8 mouse cellular contexts compared by ENCODE assay signal in the genomic region with DNA sequence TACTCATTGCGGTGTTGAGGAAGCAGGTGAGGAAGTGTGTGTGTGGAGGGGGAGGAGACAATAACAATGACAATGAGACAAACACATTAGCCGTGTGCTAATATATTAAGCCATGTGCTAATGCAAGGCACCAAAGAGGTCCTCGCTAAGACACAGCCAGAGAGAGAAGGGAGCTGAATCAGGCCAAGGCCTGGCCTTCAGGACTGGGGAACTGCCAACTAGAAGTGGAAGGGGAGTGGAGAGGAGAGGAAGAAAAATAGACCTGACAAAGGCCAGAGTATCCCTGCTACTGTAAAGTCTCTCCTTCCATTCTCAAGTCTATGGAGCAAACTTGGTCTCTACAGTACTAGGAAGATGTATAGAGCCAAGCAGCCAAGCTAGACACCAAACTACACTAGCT. TPM values are rescaled to one million over a fixed set of nuclear protein-coding genes. Genes with fewer than 3 reads are reported as not detected.
DNase-seq lines count a peak whose midpoint lies in the region; ATAC-seq and TF ChIP-seq lines count a peak whose summit lies in the region.

No protein-coding gene starts in this region.

- peak overlapping the region; percentile 97 for H3K4me3 ChIP-seq in kidney, embryonic 15.5 days (replicated peaks)
- H3K4me3 ChIP-seq in bone marrow macrophage, adult 2 months (ENCODE audit: insufficient read depth, low read length): peak overlapping the region; percentile 78
- H3K4me3 ChIP-seq in hindbrain, embryonic 15.5 days: peak overlapping the region; percentile 89
- H3K4me3 ChIP-seq in midbrain, embryonic 16.5 days (ENCODE audit: low read depth, low read length): peak overlapping the region; percentile 82

- peak overlapping the region; percentile 78 for H3K4me2 ChIP-seq in kidney, embryonic 15.5 days
- peak overlapping the region; percentile 68 for H3K4me2 ChIP-seq in hindbrain, embryonic 15.5 days
- H3K4me2 ChIP-seq in midbrain, embryonic 16.5 days (ENCODE audit: low read length): peak overlapping the region; percentile 82

- no peak overlapping the region for H3K27ac ChIP-seq in kidney, embryonic 15.5 days
- H3K27ac ChIP-seq in bone marrow macrophage, adult 2 months (ENCODE audit: insufficient read depth, low read depth, low read length): no peak overlapping the region
- no peak overlapping the region for H3K27ac ChIP-seq in hindbrain, embryonic 15.5 days (replicated peaks)
- H3K27ac ChIP-seq in midbrain, embryonic 16.5 days (ENCODE audit: low read length): no peak overlapping the region

- 72% methylated on average over 3 of the region's 3 CpGs for WGBS in kidney, embryonic 15.5 days
- WGBS in hindbrain, embryonic 15.5 days: 81% methylated on average over 3 of the region's 3 CpGs
- 92% methylated on average over 3 of the region's 3 CpGs for WGBS in midbrain, embryonic 16.5 days

- peak overlapping the region; percentile 89 for H3K9ac ChIP-seq in kidney, embryonic 15.5 days
- peak overlapping the region; percentile 83 for H3K9ac ChIP-seq in hindbrain, embryonic 15.5 days
- peak overlapping the region; percentile 79 for H3K9ac ChIP-seq in midbrain, embryonic 16.5 days (ENCODE audit: low read depth, low read length)

- no peak for TF ChIP-seq CTCF in bone marrow macrophage, adult 2 months (IDR thresholded peaks at IDR 0.05; ENCODE audit: low read depth, low read length)

- no peak for ATAC-seq in kidney, embryonic 15.5 days (replicated peaks; ENCODE audit: low FRiP score)
- ATAC-seq in hindbrain, embryonic 15.5 days (ENCODE audit: low FRiP score, low read depth): no peak
- no peak for ATAC-seq in midbrain, embryonic 16.5 days

- peaks cover 40% of the 10 kb centered on the region for H3K36me3 ChIP-seq in kidney, embryonic 15.5 days
- H3K36me3 ChIP-seq in hindbrain, embryonic 15.5 days: peaks cover 25% of the 10 kb centered on the region
- H3K36me3 ChIP-seq in midbrain, embryonic 16.5 days (ENCODE audit: control insufficient read depth, insufficient read depth, low read length): peaks cover 16% of the 10 kb centered on the region; the same call in 1 of the 2 replicates

- DNase-seq in kidney, adult 18-20 months: no peak
- no peak for DNase-seq in thymus, postnatal 25 days
- DNase-seq in spleen, postnatal 36 days (ENCODE audit: low spot score in 2 of 2): no peak
- no peak for DNase-seq in cerebellum, postnatal 25 days

- H3K4me1 ChIP-seq in kidney, embryonic 15.5 days: peaks cover 13% of the 10 kb centered on the region
- H3K4me1 ChIP-seq in bone marrow macrophage, adult 2 months (ENCODE audit: control insufficient read depth, insufficient read depth, low read length): peaks cover 11% of the 10 kb centered on the region
- H3K4me1 ChIP-seq in hindbrain, embryonic 15.5 days (replicated peaks): peaks cover 26% of the 10 kb centered on the region
- peaks cover 15% of the 10 kb centered on the region for H3K4me1 ChIP-seq in midbrain, embryonic 16.5 days (ENCODE audit: control insufficient read depth, insufficient read depth, low read length)

- no peak for TF ChIP-seq POLR2A in bone marrow macrophage, adult 2 months (IDR thresholded peaks at IDR 0.05; ENCODE audit: borderline replicate concordance, low read depth, low read length)

- H3K27me3 ChIP-seq in kidney, embryonic 15.5 days: no peaks in the 10 kb centered on the region
- no peaks in the 10 kb centered on the region for H3K27me3 ChIP-seq in hindbrain, embryonic 15.5 days
- no peaks in the 10 kb centered on the region for H3K27me3 ChIP-seq in midbrain, embryonic 16.5 days (ENCODE audit: control insufficient read depth, insufficient read depth, low read depth, low read length)

- H3K9me3 ChIP-seq in kidney, embryonic 15.5 days (replicated peaks): no peaks in the 10 kb centered on the region
- H3K9me3 ChIP-seq in hindbrain, embryonic 15.5 days: no peaks in the 10 kb centered on the region
- H3K9me3 ChIP-seq in midbrain, embryonic 16.5 days (replicated peaks; ENCODE audit: control insufficient read depth, low read length, poor library complexity, severe bottlenecking): no peaks in the 10 kb centered on the region

RNA-seq across cellular contexts. Expression of a gene that starts 0.9 kb away (rescaled TPM):
- polyA plus RNA-seq in kidney, embryonic 15.5 days (2015; fragmentation: Nextera tagmentation; extraction: Ambion mirVana): 36.9 and 39.0 TPM in 2 replicates
- polyA plus RNA-seq in bone marrow macrophage, adult 2 months (2012; ENCODE audit: insufficient read depth, insufficient read length, missing spikeins): 21.6 and 25.6 TPM in 2 replicates
- 93.6 and 104 TPM in 2 replicates for polyA plus RNA-seq in hindbrain, embryonic 15.5 days (2015; fragmentation: Nextera tagmentation; extraction: Ambion mirVana)
- 107 and 108 TPM in 2 replicates for polyA plus RNA-seq in midbrain, embryonic 16.5 days (2015; fragmentation: Nextera tagmentation; extraction: Ambion mirVana)

RNA-seq across cellular contexts. Expression of a gene that starts 33.0 kb away (rescaled TPM):
- 47.2 and 56.0 TPM in 2 replicates for polyA plus RNA-seq in kidney, embryonic 15.5 days (2015; fragmentation: Nextera tagmentation; extraction: Ambion mirVana)
- 95.3 and 101 TPM in 2 replicates for polyA plus RNA-seq in bone marrow macrophage, adult 2 months (2012; ENCODE audit: insufficient read depth, insufficient read length, missing spikeins)
- polyA plus RNA-seq in hindbrain, embryonic 15.5 days (2015; fragmentation: Nextera tagmentation; extraction: Ambion mirVana): 25.9 and 26.3 TPM in 2 replicates
- polyA plus RNA-seq in midbrain, embryonic 16.5 days (2015; fragmentation: Nextera tagmentation; extraction: Ambion mirVana): 20.8 and 21.2 TPM in 2 replicates

RNA-seq across cellular contexts. Expression of a gene that starts 34.8 kb away (rescaled TPM):
- 12.8 and 12.9 TPM in 2 replicates for polyA plus RNA-seq in kidney, embryonic 15.5 days (2015; fragmentation: Nextera tagmentation; extraction: Ambion mirVana)
- 2.2 and 2.9 TPM in 2 replicates for polyA plus RNA-seq in bone marrow macrophage, adult 2 months (2012; ENCODE audit: insufficient read depth, insufficient read length, missing spikeins)
- 10.7 and 12.5 TPM in 2 replicates for polyA plus RNA-seq in hindbrain, embryonic 15.5 days (2015; fragmentation: Nextera tagmentation; extraction: Ambion mirVana)
- polyA plus RNA-seq in midbrain, embryonic 16.5 days (2015; fragmentation: Nextera tagmentation; extraction: Ambion mirVana): 7.5 and 10.5 TPM in 2 replicates

RNA-seq across cellular contexts. Expression of a gene that starts 35.0 kb away (rescaled TPM):
- 45.2 and 51.3 TPM in 2 replicates for polyA plus RNA-seq in kidney, embryonic 15.5 days (2015; fragmentation: Nextera tagmentation; extraction: Ambion mirVana)
- polyA plus RNA-seq in bone marrow macrophage, adult 2 months (2012; ENCODE audit: insufficient read depth, insufficient read length, missing spikeins): 37.6 and 37.7 TPM in 2 replicates
- polyA plus RNA-seq in hindbrain, embryonic 15.5 days (2015; fragmentation: Nextera tagmentation; extraction: Ambion mirVana): 38.1 and 39.8 TPM in 2 replicates
- polyA plus RNA-seq in midbrain, embryonic 16.5 days (2015; fragmentation: Nextera tagmentation; extraction: Ambion mirVana): 34.8 and 38.8 TPM in 2 replicates

RNA-seq across cellular contexts. Expression of a gene that starts 37.1 kb away (rescaled TPM):
- polyA plus RNA-seq in kidney, embryonic 15.5 days (2015; fragmentation: Nextera tagmentation; extraction: Ambion mirVana): 15.3 and 17.0 TPM in 2 replicates
- 57.5 and 59.0 TPM in 2 replicates for polyA plus RNA-seq in bone marrow macrophage, adult 2 months (2012; ENCODE audit: insufficient read depth, insufficient read length, missing spikeins)
- polyA plus RNA-seq in hindbrain, embryonic 15.5 days (2015; fragmentation: Nextera tagmentation; extraction: Ambion mirVana): 13.3 and 14.0 TPM in 2 replicates
- polyA plus RNA-seq in midbrain, embryonic 16.5 days (2015; fragmentation: Nextera tagmentation; extraction: Ambion mirVana): 9.5 and 11.1 TPM in 2 replicates
